Mouse (Mus musculus): ENCODE measurements around the gene 2410004B18Rik.

GRCm38 (mm10) chr3:145952945-145953344, 15.1 kb downstream of the 2410004B18Rik start:
- no peak for TF ChIP-seq CTCF (IDR thresholded peaks at IDR 0.05; ENCODE audit: insufficient read depth, low read depth, low read length)
- no peak for TF ChIP-seq POLR2A (IDR thresholded peaks at IDR 0.05; ENCODE audit: insufficient read depth, low read depth, low read length)
